Mouse (Mus musculus): ENCODE data around the gene Prkcz. TPM values are rescaled to one million over a fixed set of nuclear protein-coding genes. Genes with fewer than 3 reads are reported as not detected.
A peak's percentile ranks its signal among the peaks of the same experiment; 100 is the strongest.

The Prkcz gene
- polyA plus RNA-seq, 1 experiment from 2014 or later, result 93.9 TPM

GRCm38 (mm10) chr4:155283001-155283503, 78.1 kb downstream of the Prkcz start:
- H3K27me3 ChIP-seq (replicated peaks; ENCODE audit: control insufficient read depth, insufficient read depth, low read length), result no peaks in the 10 kb centered on the region
- 54% methylated on average over 10 of the region's 11 CpGs for WGBS
- H3K4me1 ChIP-seq (ENCODE audit: control insufficient read depth, insufficient read depth, low read depth, low read length), result peaks cover 8% of the 10 kb centered on the region
- H3K9ac ChIP-seq (ENCODE audit: low read depth, low read length), result no peak overlapping the region
- no peak for ATAC-seq
- peak overlapping the region; percentile 2 for H3K27ac ChIP-seq (ENCODE audit: low read depth, low read length)
- H3K36me3 ChIP-seq (ENCODE audit: control insufficient read depth, insufficient read depth, low read length), result no peaks in the 10 kb centered on the region
- no peak overlapping the region for H3K4me3 ChIP-seq (ENCODE audit: low read length)
- H3K9me3 ChIP-seq (ENCODE audit: control insufficient read depth, low read length), result no peaks in the 10 kb centered on the region
- H3K4me2 ChIP-seq (ENCODE audit: low read length), result no peak overlapping the region

GRCm38 (mm10) chr4:155282231-155282630, 78.9 kb downstream of the Prkcz start:
- Histone ChIP-seq H3K4me3 (ENCODE audit: low read length) (no peak overlapping the region), H3K36me3 (ENCODE audit: control insufficient read depth, insufficient read depth, low read length) (no peaks in the 10 kb centered on the region), H3K4me1 (ENCODE audit: control insufficient read depth, insufficient read depth, low read depth, low read length) (peaks cover 8% of the 10 kb centered on the region), H3K9me3 (ENCODE audit: control insufficient read depth, low read length) (no peaks in the 10 kb centered on the region), H3K27me3 (replicated peaks; ENCODE audit: control insufficient read depth, insufficient read depth, low read length) (no peaks in the 10 kb centered on the region), H3K27ac (ENCODE audit: low read depth, low read length) (no peak overlapping the region), H3K4me2 (ENCODE audit: low read length) (no peak overlapping the region), H3K9ac (ENCODE audit: low read depth, low read length) (no peak overlapping the region)
- 75% methylated on average over 6 of the region's 6 CpGs for WGBS
- ATAC-seq, result no peak

GRCm38 (mm10) chr4:155281652-155282051, 79.5 kb downstream of the Prkcz start:
- Histone ChIP-seq H3K4me2 (ENCODE audit: low read length) (no peak overlapping the region), H3K4me1 (ENCODE audit: control insufficient read depth, insufficient read depth, low read depth, low read length) (peaks cover 8% of the 10 kb centered on the region)
- WGBS, result 84% methylated on average over 8 of the region's 8 CpGs

GRCm38 (mm10) chr4:155281227-155281626, 79.9 kb downstream of the Prkcz start:
- Histone ChIP-seq H3K4me1 (ENCODE audit: control insufficient read depth, insufficient read depth, low read depth, low read length) (peaks cover 8% of the 10 kb centered on the region), H3K27me3 (replicated peaks; ENCODE audit: control insufficient read depth, insufficient read depth, low read length) (no peaks in the 10 kb centered on the region), H3K36me3 (ENCODE audit: control insufficient read depth, insufficient read depth, low read length) (no peaks in the 10 kb centered on the region), H3K9me3 (ENCODE audit: control insufficient read depth, low read length) (no peaks in the 10 kb centered on the region), H3K27ac (ENCODE audit: low read depth, low read length) (no peak overlapping the region), H3K4me2 (ENCODE audit: low read length) (no peak overlapping the region), H3K4me3 (ENCODE audit: low read length) (no peak overlapping the region), H3K9ac (ENCODE audit: low read depth, low read length) (no peak overlapping the region)
- 71% methylated on average over 2 of the region's 2 CpGs for WGBS
- ATAC-seq, result no peak

More at GRCm38 (mm10) chr4:155281652-155282051, 79.5 kb downstream of the Prkcz start:
- H3K9me3 ChIP-seq (ENCODE audit: control insufficient read depth, low read length), result no peaks in the 10 kb centered on the region
- no peak overlapping the region for H3K9ac ChIP-seq (ENCODE audit: low read depth, low read length)
- ATAC-seq, result no peak
- no peaks in the 10 kb centered on the region for H3K36me3 ChIP-seq (ENCODE audit: control insufficient read depth, insufficient read depth, low read length)
- no peak overlapping the region for H3K27ac ChIP-seq (ENCODE audit: low read depth, low read length)
- no peak overlapping the region for H3K4me3 ChIP-seq (ENCODE audit: low read length)
- no peaks in the 10 kb centered on the region for H3K27me3 ChIP-seq (replicated peaks; ENCODE audit: control insufficient read depth, insufficient read depth, low read length)

GRCm38 (mm10) chr4:155280768-155281121, 80.4 kb downstream of the Prkcz start:
- Histone ChIP-seq H3K9me3 (ENCODE audit: control insufficient read depth, low read length) (no peaks in the 10 kb centered on the region), H3K36me3 (ENCODE audit: control insufficient read depth, insufficient read depth, low read length) (no peaks in the 10 kb centered on the region), H3K9ac (ENCODE audit: low read depth, low read length) (no peak overlapping the region), H3K4me1 (ENCODE audit: control insufficient read depth, insufficient read depth, low read depth, low read length) (peaks cover 8% of the 10 kb centered on the region), H3K27ac (ENCODE audit: low read depth, low read length) (no peak overlapping the region), H3K4me3 (ENCODE audit: low read length) (no peak overlapping the region), H3K27me3 (replicated peaks; ENCODE audit: control insufficient read depth, insufficient read depth, low read length) (no peaks in the 10 kb centered on the region), H3K4me2 (ENCODE audit: low read length) (no peak overlapping the region)
- ATAC-seq, result no peak
- WGBS, result 82% methylated on average over 1 of the region's 1 CpGs

- 72% methylated on average over 16 of the region's 16 CpGs for WGBS
- H3K4me2 ChIP-seq (ENCODE audit: low read length), result no peak overlapping the region
- H3K36me3 ChIP-seq (ENCODE audit: control insufficient read depth, insufficient read depth, low read length), result no peaks in the 10 kb centered on the region
- H3K4me3 ChIP-seq (ENCODE audit: low read length), result no peak overlapping the region
- ATAC-seq, result peak; percentile 35; the same call in 1 of the 2 replicates
- H3K27ac ChIP-seq (ENCODE audit: low read depth, low read length), result no peak overlapping the region
- no peak overlapping the region for H3K9ac ChIP-seq (ENCODE audit: low read depth, low read length)
- H3K9me3 ChIP-seq (ENCODE audit: control insufficient read depth, low read length), result no peaks in the 10 kb centered on the region
- H3K27me3 ChIP-seq (replicated peaks; ENCODE audit: control insufficient read depth, insufficient read depth, low read length), result no peaks in the 10 kb centered on the region
- peaks cover 8% of the 10 kb centered on the region for H3K4me1 ChIP-seq (ENCODE audit: control insufficient read depth, insufficient read depth, low read depth, low read length)
Measured at GRCm38 (mm10) chr4:155279926-155280767, 81.0 kb downstream of the Prkcz start.

- no peak for ATAC-seq
- no peak overlapping the region for H3K9ac ChIP-seq (ENCODE audit: low read depth, low read length)
Measured at GRCm38 (mm10) chr4:155279054-155279453, 82.1 kb downstream of the Prkcz start.

GRCm38 (mm10) chr4:155277963-155278362, 83.2 kb downstream of the Prkcz start:
- ATAC-seq, result no peak
- 54% methylated on average over 6 of the region's 6 CpGs for WGBS
- Histone ChIP-seq H3K36me3 (ENCODE audit: control insufficient read depth, insufficient read depth, low read length) (no peaks in the 10 kb centered on the region), H3K9ac (ENCODE audit: low read depth, low read length) (no peak overlapping the region), H3K27ac (ENCODE audit: low read depth, low read length) (no peak overlapping the region), H3K4me3 (ENCODE audit: low read length) (no peak overlapping the region), H3K4me1 (ENCODE audit: control insufficient read depth, insufficient read depth, low read depth, low read length) (peaks cover 4% of the 10 kb centered on the region; the same call in 1 of the 2 replicates), H3K27me3 (replicated peaks; ENCODE audit: control insufficient read depth, insufficient read depth, low read length) (no peaks in the 10 kb centered on the region), H3K4me2 (ENCODE audit: low read length) (no peak overlapping the region), H3K9me3 (ENCODE audit: control insufficient read depth, low read length) (no peaks in the 10 kb centered on the region)

More at GRCm38 (mm10) chr4:155279054-155279453, 82.1 kb downstream of the Prkcz start:
- Histone ChIP-seq H3K4me2 (ENCODE audit: low read length) (no peak overlapping the region), H3K27ac (ENCODE audit: low read depth, low read length) (no peak overlapping the region), H3K36me3 (ENCODE audit: control insufficient read depth, insufficient read depth, low read length) (no peaks in the 10 kb centered on the region), H3K4me1 (ENCODE audit: control insufficient read depth, insufficient read depth, low read depth, low read length) (peaks cover 8% of the 10 kb centered on the region), H3K4me3 (ENCODE audit: low read length) (no peak overlapping the region), H3K27me3 (replicated peaks; ENCODE audit: control insufficient read depth, insufficient read depth, low read length) (no peaks in the 10 kb centered on the region), H3K9me3 (ENCODE audit: control insufficient read depth, low read length) (no peaks in the 10 kb centered on the region)
- 79% methylated on average over 8 of the region's 8 CpGs for WGBS

GRCm38 (mm10) chr4:155274851-155275250, 86.3 kb downstream of the Prkcz start:
- no peak for ATAC-seq
- H3K4me1 ChIP-seq (ENCODE audit: control insufficient read depth, insufficient read depth, low read depth, low read length), result no peaks in the 10 kb centered on the region
- H3K4me2 ChIP-seq (ENCODE audit: low read length), result no peak overlapping the region
- no peaks in the 10 kb centered on the region for H3K27me3 ChIP-seq (replicated peaks; ENCODE audit: control insufficient read depth, insufficient read depth, low read length)
- H3K27ac ChIP-seq (ENCODE audit: low read depth, low read length), result no peak overlapping the region
- no peak overlapping the region for H3K4me3 ChIP-seq (ENCODE audit: low read length)
- no peaks in the 10 kb centered on the region for H3K9me3 ChIP-seq (ENCODE audit: control insufficient read depth, low read length)
- WGBS, result 60% methylated on average over 3 of the region's 3 CpGs
- peaks cover 17% of the 10 kb centered on the region for H3K36me3 ChIP-seq (ENCODE audit: control insufficient read depth, insufficient read depth, low read length)
- H3K9ac ChIP-seq (ENCODE audit: low read depth, low read length), result no peak overlapping the region

Data from hindbrain, embryonic 16.5 days (tissue).